Mouse (Mus musculus): ENCODE data around the gene 4931406P16Rik.

- TF ChIP-seq CTCF (IDR thresholded peaks at IDR 0.05; ENCODE audit: extremely low read depth, insufficient read depth, low read length) (no peak), POLR2A (IDR thresholded peaks at IDR 0.05; ENCODE audit: extremely low read depth, insufficient read depth, low read length) (no peak)
Measured at GRCm38 (mm10) chr7:34218496-34218895, 94.9 kb downstream of the 4931406P16Rik start.
